Mouse (Mus musculus): ENCODE measurements at regions not wholly inside any gene's neighbourhood (a gene's known extent, or its start where the extent isn't known, plus 50 kb on each side); places are given as distances from the start of the nearest gene placed in this dataset.
A peak's percentile ranks its signal among the peaks of the same experiment; 100 is the strongest.
"Not testable (repeated sequence)": the region's sequence is repeated elsewhere in the genome, so short reads cannot be mapped to it uniquely, and the experiment has no call there.

- not testable (repeated sequence) for DNase-seq (ENCODE audit: low spot score)
These were observed 753.1 kb downstream of the Gm10330 start for GRCm38 (mm10) chr12:23026976-23027375.

DNA sequence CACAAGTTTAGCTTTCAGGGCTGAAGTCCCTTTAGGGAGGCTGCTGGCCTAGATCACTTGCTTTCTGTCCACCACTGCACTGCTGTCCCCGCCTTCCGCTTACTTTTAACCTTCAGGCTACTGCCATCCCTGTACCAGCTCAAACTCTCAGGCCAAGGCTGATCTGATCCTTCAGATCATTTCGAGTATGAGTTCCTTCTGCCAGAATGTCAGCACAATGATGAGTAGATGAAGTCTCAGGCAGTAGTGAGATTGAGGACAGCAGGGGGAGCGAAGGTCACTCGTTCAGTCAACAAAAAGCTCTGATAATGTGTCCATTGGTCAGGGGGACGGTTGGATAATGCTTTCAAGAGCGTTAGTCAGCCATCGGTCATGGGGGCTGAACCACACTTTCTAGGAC is 756.5 kb downstream of the Gm10330 start:
- DNase-seq (ENCODE audit: low spot score) = not testable (repeated sequence)

DNA sequence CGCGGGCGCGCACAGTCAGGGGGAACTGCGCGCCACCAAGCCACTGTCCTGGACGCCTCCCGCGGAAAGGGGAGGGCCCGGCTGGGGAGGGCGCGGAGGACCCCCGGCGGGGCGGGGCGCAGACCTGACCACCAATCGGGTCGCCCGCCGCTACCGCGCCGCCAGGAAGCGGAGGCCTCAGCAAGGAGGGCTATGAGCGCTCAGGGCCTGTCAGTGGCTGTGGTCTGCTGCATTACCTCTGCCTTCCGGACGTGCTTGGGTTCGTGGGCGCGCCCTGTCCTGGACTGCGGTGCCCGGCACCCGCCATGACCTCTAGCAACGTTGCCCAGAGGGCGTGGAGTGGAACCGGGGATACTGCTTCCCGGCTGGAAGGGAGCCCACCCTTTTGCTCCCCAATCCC is 769.9 kb downstream of the Gm10330 start:
- DNase-seq (ENCODE audit: low spot score) = peak; percentile 43

DNA sequence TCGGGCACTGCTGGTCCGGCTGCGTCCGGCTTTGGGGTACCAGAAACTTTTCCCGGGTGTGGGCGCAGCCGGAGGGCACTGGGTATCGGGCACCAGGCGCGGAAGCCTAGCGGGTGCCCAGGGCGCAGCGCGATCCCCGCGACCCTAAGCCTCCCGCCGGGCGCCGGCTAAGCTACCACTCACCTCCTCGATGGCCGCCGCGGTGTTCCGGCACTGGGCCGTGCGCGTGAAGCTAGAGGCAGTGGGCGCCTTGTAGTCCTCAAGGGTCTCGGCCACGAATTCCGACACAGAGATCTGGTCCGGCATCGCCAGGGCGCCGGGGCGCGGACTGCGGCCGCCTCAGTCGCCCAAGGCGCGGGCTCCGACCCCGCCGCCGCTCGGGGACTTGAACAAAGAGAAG is 770.4 kb downstream of the Gm10330 start:
- peak; percentile 34 for DNase-seq (ENCODE audit: low spot score)
